Mouse (Mus musculus): ENCODE results near the gene Ppp1r15b. TPM values are rescaled to one million over a fixed set of nuclear protein-coding genes. Genes with fewer than 3 reads are reported as not detected.
A peak's percentile ranks its signal among the peaks of the same experiment; 100 is the strongest.

The Ppp1r15b gene
- polyA plus RNA-seq, 1 experiment from 2014 or later, result 37.8 TPM

GRCm38 (mm10) chr1:133187948-133188680 lies 57.2 kb downstream of the Ppp1r15b start:
- DNase-seq (ENCODE audit: low spot score) (peak; percentile 92), ATAC-seq (ENCODE audit: low FRiP score) (peak; percentile 92)
- H3K4me2 ChIP-seq (replicated peaks; ENCODE audit: low read depth, low read length), result peak overlapping the region; percentile 8; the same call in 1 of the 2 replicates
- peaks cover 23% of the 10 kb centered on the region for H3K4me1 ChIP-seq (replicated peaks; ENCODE audit: control insufficient read depth, insufficient read depth, low read length)
- 5% methylated on average over 4 of the region's 4 CpGs for WGBS
- H3K36me3 ChIP-seq (ENCODE audit: control insufficient read depth, insufficient read depth, low read length), result peaks cover 4% of the 10 kb centered on the region; the same call in 1 of the 2 replicates
- no peak overlapping the region for H3K9ac ChIP-seq (ENCODE audit: low read depth, low read length)
- peak overlapping the region; percentile 90 for H3K27ac ChIP-seq (ENCODE audit: low read depth, low read length)
- no peaks in the 10 kb centered on the region for H3K9me3 ChIP-seq (ENCODE audit: control insufficient read depth, low read length)
- no peak overlapping the region for H3K4me3 ChIP-seq (ENCODE audit: low read depth, low read length)
- no peaks in the 10 kb centered on the region for H3K27me3 ChIP-seq (ENCODE audit: control insufficient read depth, insufficient read depth, low read length)

- H3K4me2 ChIP-seq (replicated peaks; ENCODE audit: low read depth, low read length), result no peak overlapping the region
- 81% methylated on average over 8 of the region's 8 CpGs for WGBS
- peak overlapping the region; percentile 90 for H3K27ac ChIP-seq (ENCODE audit: low read depth, low read length)
- no peak overlapping the region for H3K9ac ChIP-seq (ENCODE audit: low read depth, low read length)
- peaks cover 4% of the 10 kb centered on the region; the same call in 1 of the 2 replicates for H3K36me3 ChIP-seq (ENCODE audit: control insufficient read depth, insufficient read depth, low read length)
- no peaks in the 10 kb centered on the region for H3K9me3 ChIP-seq (ENCODE audit: control insufficient read depth, low read length)
- H3K4me1 ChIP-seq (replicated peaks; ENCODE audit: control insufficient read depth, insufficient read depth, low read length), result peaks cover 21% of the 10 kb centered on the region
- no peaks in the 10 kb centered on the region for H3K27me3 ChIP-seq (ENCODE audit: control insufficient read depth, insufficient read depth, low read length)
- DNase-seq (ENCODE audit: low spot score) (no peak), ATAC-seq (ENCODE audit: low FRiP score) (no peak)
- no peak overlapping the region for H3K4me3 ChIP-seq (ENCODE audit: low read depth, low read length)
Observed at GRCm38 (mm10) chr1:133188719-133189118, 57.8 kb downstream of the Ppp1r15b start.

Other genes with a start within 250 kb of the Ppp1r15b start
- gene Mdm4, start 100.6 kb upstream of the Ppp1r15b start, polyA plus RNA-seq (2014; fragmentation: Nextera tagmentation; extraction: Ambion mirVana), result 36.6 and 61.7 TPM in 2 replicates
- 15.7 and 21.2 TPM in 2 replicates for gene Pik3c2b, start 85.5 kb upstream of the Ppp1r15b start, polyA plus RNA-seq (2014; fragmentation: Nextera tagmentation; extraction: Ambion mirVana)
- gene Plekha6, start 33.1 kb downstream of the Ppp1r15b start, polyA plus RNA-seq (2014; fragmentation: Nextera tagmentation; extraction: Ambion mirVana), result 14.6 and 22.1 TPM in 2 replicates
- not detected in 2 replicates for gene Golt1a, start 178.7 kb downstream of the Ppp1r15b start, polyA plus RNA-seq (2014; fragmentation: Nextera tagmentation; extraction: Ambion mirVana)
- not detected in 2 replicates for gene Kiss1, start 190.7 kb downstream of the Ppp1r15b start, polyA plus RNA-seq (2014; fragmentation: Nextera tagmentation; extraction: Ambion mirVana)
- gene Ren1, start 219.4 kb downstream of the Ppp1r15b start, polyA plus RNA-seq (2014; fragmentation: Nextera tagmentation; extraction: Ambion mirVana), result 0.70 and 1.2 TPM in 2 replicates
- 2.9 and 3.1 TPM in 2 replicates for gene Etnk2, start 232.4 kb downstream of the Ppp1r15b start, polyA plus RNA-seq (2014; fragmentation: Nextera tagmentation; extraction: Ambion mirVana)